Mouse (Mus musculus): Measurements from ENCODE around the gene Tmem45b.
A peak's percentile ranks its signal among the peaks of the same experiment; 100 is the strongest.

- peak; percentile 36 for TF ChIP-seq CTCF (IDR thresholded peaks at IDR 0.05; ENCODE audit: low read depth, low read length)
- no peak for TF ChIP-seq POLR2A (IDR thresholded peaks at IDR 0.05; ENCODE audit: insufficient read depth, low read length)
Observed at GRCm38 (mm10) chr9:31463692-31464474, at the start of gene Tmem45b.

Data from ES-Bruce4 (cell line).